Mouse (Mus musculus) leukemia stem cell, adult 10-12 weeks (primary cell): Measurements from ENCODE around the gene Gm10134. TPM values are rescaled to one million over a fixed set of nuclear protein-coding genes. Genes with fewer than 3 reads are reported as not detected.

ENCODE experiments used
- polyA plus RNA-seq: library from polyadenylated mRNA; stranded (reverse); fragments of >175 nt; gene quantifications from 2 replicates; pipeline ENCODE4 v1.2.3, GENCODE M21; 2012; ENCODE audit warnings: low replicate concordance

Gene Gm10134
- polyA plus RNA-seq: not detected in 2 replicates

GRCm38 (mm10) chr2:28505795-28506194 lies at the start of gene Gm10134:
Gm10134 (plus strand) TSS chr2:28506095.

GRCm38 (mm10) chr2:28465836-28466518 lies 39.9 kb upstream of the Gm10134 start, which contains the start of gene 1700007K13Rik:
1700007K13Rik (minus strand) TSS chr2:28466332.

GRCm38 (mm10) chr2:28467860-28468485 lies 37.9 kb upstream of the Gm10134 start, which contains the start of gene Mrps2:
Mrps2 (plus strand) TSS chr2:28468066.

GRCm38 (mm10) chr2:28496671-28497070 lies 9.2 kb upstream of the Gm10134 start, which contains the start of gene Gbgt1:
Gbgt1 (plus strand) TSS chr2:28496891.

GRCm38 (mm10) chr2:28512798-28513401 lies 7.0 kb downstream of the Gm10134 start, which contains the start of gene Ralgds:
Ralgds (plus strand) TSS chr2:28513125.

Other genes starting within 250 kb of the Gm10134 start
- 0.10 and 0.14 TPM in 2 replicates for gene Ppp1r26, start 59.3 kb upstream of the Gm10134 start, polyA plus RNA-seq
- gene 1700007K13Rik, start 39.8 kb upstream of the Gm10134 start, polyA plus RNA-seq: 0.32 TPM in 1 of 2 replicates, not detected in the other
- 34.5 and 35.9 TPM in 2 replicates for gene Mrps2, start 38.0 kb upstream of the Gm10134 start, polyA plus RNA-seq
- gene Gbgt1, start 9.2 kb upstream of the Gm10134 start, polyA plus RNA-seq: 1.3 TPM in 1 of 2 replicates, not detected in the other
- gene Ralgds, start 7.0 kb downstream of the Gm10134 start, polyA plus RNA-seq: 8.7 and 10.7 TPM in 2 replicates
- not detected in 2 replicates for gene Cel, start 57.3 kb downstream of the Gm10134 start, polyA plus RNA-seq
- 7.2 and 15.0 TPM in 2 replicates for gene Gtf3c5, start 77.7 kb downstream of the Gm10134 start, polyA plus RNA-seq
- 124 and 376 TPM in 2 replicates for gene Gfi1b, start 115.9 kb downstream of the Gm10134 start, polyA plus RNA-seq
- 1.7 and 6.7 TPM in 2 replicates for gene Tsc1, start 135.1 kb downstream of the Gm10134 start, polyA plus RNA-seq
- not detected in 2 replicates for gene Spaca9, start 193.6 kb downstream of the Gm10134 start, polyA plus RNA-seq
- 0.18 TPM in 1 of 2 replicates, not detected in the other for gene Ak8, start 194.1 kb downstream of the Gm10134 start, polyA plus RNA-seq